Mouse (Mus musculus) embryonic facial prominence, embryonic 12.5 days (tissue): ENCODE measurements around the gene Slain2. TPM values are rescaled to one million over a fixed set of nuclear protein-coding genes. Genes with fewer than 3 reads are reported as not detected.
"Not testable (repeated sequence)": the region's sequence is repeated elsewhere in the genome, so short reads cannot be mapped to it uniquely, and the experiment has no call there.

Source experiments
- ATAC-seq: fragments of 200-750 bp; cut with Nextera tagmentation; 2 replicates; pipeline ENCODE4 v1.8.0; 2017; ENCODE audit not compliant: insufficient number of reproducible peaks, insufficient read depth, low FRiP score, low TSS enrichment
- H3K27ac ChIP-seq: fragments of 300-500 bp; sonication (generic); 2 replicates; pipeline ENCODE4 v1.5.1; 2016; ENCODE audit warnings: mild to moderate bottlenecking
- H3K27me3 ChIP-seq: fragments of 300-500 bp; sonication (generic); 2 replicates; pipeline ENCODE4 v1.6.1; 2016; ENCODE audit warnings: mild to moderate bottlenecking, moderate library complexity
- H3K36me3 ChIP-seq: fragments of 300-500 bp; sonication (generic); 2 replicates; pipeline ENCODE4 v1.6.1; 2016; ENCODE audit warnings: mild to moderate bottlenecking
- H3K4me1 ChIP-seq: fragments of 300-500 bp; sonication (generic); 2 replicates; pipeline ENCODE4 v1.6.1; 2016
- H3K4me2 ChIP-seq: fragments of 300-500 bp; sonication (generic); replicated peaks from 2 replicates; pipeline ENCODE4 v1.6.1; 2016; ENCODE audit warnings: mild to moderate bottlenecking, moderate library complexity
- H3K4me3 ChIP-seq: fragments of 300-500 bp; sonication (generic); 2 replicates; pipeline ENCODE4 v1.5.1; 2016; ENCODE audit warnings: mild to moderate bottlenecking
- H3K9ac ChIP-seq: fragments of 300-500 bp; sonication (generic); 2 replicates; pipeline ENCODE4 v1.6.1; 2016; ENCODE audit warnings: mild to moderate bottlenecking, moderate library complexity
- H3K9me3 ChIP-seq: fragments of 300-500 bp; sonication (generic); 2 replicates; pipeline ENCODE4 v1.6.1; 2016; ENCODE audit warnings: mild to moderate bottlenecking, moderate library complexity
- WGBS: fragments of 180-500 bp; shearing (Covaris S2); methylation state at CpG from one replicate; pipeline ENCODE4 v1.1.7; 2016; 5-methylcytosine and 5-hydroxymethylcytosine counted together
- polyA plus RNA-seq: library from polyadenylated mRNA; unstranded; fragments of >200 nt; fragmentation: Nextera tagmentation; extraction: Ambion mirVana; gene quantifications from 2 replicates; pipeline ENCODE4 v1.2.1, GENCODE M21; 2016

Slain2 gene
- polyA plus RNA-seq, 1 experiment from 2014 or later, result 24.3 TPM

- Histone ChIP-seq H3K27me3 (no peaks in the 10 kb centered on the region), H3K4me3 (no peak overlapping the region), H3K36me3 (no peaks in the 10 kb centered on the region), H3K9me3 (no peaks in the 10 kb centered on the region), H3K27ac (no peak overlapping the region), H3K4me2 (no peak overlapping the region), H3K4me1 (peaks cover 15% of the 10 kb centered on the region), H3K9ac (no peak overlapping the region)
- 92% methylated on average over 8 of the region's 8 CpGs for WGBS
- ATAC-seq, result no peak
These were observed 7.1 kb downstream of the Slain2 start for GRCm38 (mm10) chr5:72921171-72921570.

DNA sequence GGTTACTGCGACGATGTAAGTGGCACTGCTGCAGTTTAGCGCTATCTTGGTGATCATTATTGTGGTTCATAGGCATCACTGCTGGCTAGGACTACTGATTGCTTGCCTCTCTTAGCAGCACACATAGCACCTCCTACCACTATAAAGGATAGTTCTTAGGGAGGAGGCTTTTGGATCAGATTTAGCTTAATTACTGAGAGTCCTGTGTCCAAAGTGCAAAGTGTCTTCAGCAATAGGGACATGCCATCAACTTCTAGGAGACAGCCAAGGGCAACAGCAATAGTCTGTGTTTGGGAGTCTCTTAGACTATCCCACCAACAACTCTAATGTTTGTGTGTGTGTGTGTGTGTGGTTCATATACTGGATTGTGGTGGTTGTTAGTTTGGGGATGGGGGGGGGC, 8.7 kb downstream of the Slain2 start:
- Histone ChIP-seq H3K4me2 (no peak overlapping the region), H3K27ac (no peak overlapping the region), H3K9ac (no peak overlapping the region), H3K4me3 (no peak overlapping the region), H3K36me3 (no peaks in the 10 kb centered on the region), H3K9me3 (no peaks in the 10 kb centered on the region), H3K27me3 (no peaks in the 10 kb centered on the region), H3K4me1 (no peaks in the 10 kb centered on the region)
- ATAC-seq, result no peak
- 91% methylated on average over 3 of the region's 3 CpGs for WGBS

DNA sequence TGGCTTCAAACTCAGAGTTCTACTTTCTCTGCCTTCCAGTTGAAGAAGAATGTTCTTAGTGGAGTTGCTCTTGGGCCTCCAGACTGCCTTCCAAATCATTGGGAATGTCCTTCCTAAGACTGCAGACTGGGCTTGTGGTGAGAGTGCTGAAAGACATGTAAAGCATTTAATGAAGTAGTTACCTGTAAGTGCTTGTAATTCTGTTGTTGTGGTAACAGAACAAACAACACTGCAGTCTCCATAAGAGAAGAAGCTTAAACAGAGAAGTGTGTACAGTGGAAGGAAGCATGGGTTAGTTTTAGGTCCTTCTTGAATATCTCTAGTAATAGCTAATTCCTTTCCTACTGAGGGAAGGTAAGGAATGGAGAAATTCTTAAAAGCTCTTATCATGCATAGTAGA, 13.0 kb downstream of the Slain2 start:
- ATAC-seq, result no peak
- no peak overlapping the region for H3K4me2 ChIP-seq
- no peaks in the 10 kb centered on the region for H3K9me3 ChIP-seq
- no peak overlapping the region for H3K27ac ChIP-seq
- no peak overlapping the region for H3K9ac ChIP-seq
- no peaks in the 10 kb centered on the region for H3K36me3 ChIP-seq
- H3K4me3 ChIP-seq, result no peak overlapping the region
- no peaks in the 10 kb centered on the region for H3K27me3 ChIP-seq
- no peaks in the 10 kb centered on the region for H3K4me1 ChIP-seq

GRCm38 (mm10) chr5:72933026-72933675, 19.0 kb downstream of the Slain2 start:
- Histone ChIP-seq H3K4me1 (no peaks in the 10 kb centered on the region), H3K9me3 (no peaks in the 10 kb centered on the region), H3K4me2 (no peak overlapping the region), H3K36me3 (peaks cover 6% of the 10 kb centered on the region), H3K27me3 (no peaks in the 10 kb centered on the region), H3K4me3 (no peak overlapping the region), H3K27ac (no peak overlapping the region), H3K9ac (no peak overlapping the region)
- ATAC-seq, result no peak
- WGBS, result 95% methylated on average over 17 of the region's 17 CpGs

DNA sequence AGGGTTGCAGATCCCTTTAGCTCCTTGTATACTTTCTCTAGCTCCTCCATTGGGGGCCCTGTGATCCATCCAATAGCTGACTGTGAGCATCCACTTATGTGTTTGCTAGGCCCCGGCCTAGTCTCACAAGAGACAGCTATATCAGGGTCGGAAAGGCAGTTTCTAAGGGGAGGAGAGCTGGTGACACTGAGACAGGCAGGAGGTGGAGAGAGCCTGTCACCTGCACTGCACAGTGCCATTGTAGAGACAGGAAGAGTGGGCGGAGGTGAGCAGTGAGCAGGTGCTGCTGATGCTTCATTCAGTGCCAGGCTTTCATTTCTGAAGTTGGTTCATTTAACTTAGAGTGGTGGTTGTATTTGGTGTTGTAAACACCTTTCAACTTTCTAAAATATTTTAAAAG, 24.3 kb downstream of the Slain2 start:
- H3K4me1 ChIP-seq, result not testable (repeated sequence)
- WGBS, result 97% methylated on average over 3 of the region's 3 CpGs

GRCm38 (mm10) chr5:72939311-72939710, 25.2 kb downstream of the Slain2 start:
- Histone ChIP-seq H3K9me3 (no peaks in the 10 kb centered on the region), H3K36me3 (peaks cover 6% of the 10 kb centered on the region; the same call in 1 of the 2 replicates), H3K4me1 (no peaks in the 10 kb centered on the region), H3K27ac (no peak overlapping the region), H3K4me2 (no peak overlapping the region), H3K9ac (no peak overlapping the region), H3K4me3 (no peak overlapping the region), H3K27me3 (no peaks in the 10 kb centered on the region)
- 93% methylated on average over 2 of the region's 2 CpGs for WGBS
- no peak for ATAC-seq

More for the DNA sequence above, 24.3 kb downstream of the Slain2 start:
- H3K36me3 ChIP-seq, result peaks cover 10% of the 10 kb centered on the region
- not testable (repeated sequence) for H3K4me3 ChIP-seq, H3K27ac ChIP-seq, H3K4me2 ChIP-seq, H3K27me3 ChIP-seq, H3K9ac ChIP-seq, H3K9me3 ChIP-seq, ATAC-seq

DNA sequence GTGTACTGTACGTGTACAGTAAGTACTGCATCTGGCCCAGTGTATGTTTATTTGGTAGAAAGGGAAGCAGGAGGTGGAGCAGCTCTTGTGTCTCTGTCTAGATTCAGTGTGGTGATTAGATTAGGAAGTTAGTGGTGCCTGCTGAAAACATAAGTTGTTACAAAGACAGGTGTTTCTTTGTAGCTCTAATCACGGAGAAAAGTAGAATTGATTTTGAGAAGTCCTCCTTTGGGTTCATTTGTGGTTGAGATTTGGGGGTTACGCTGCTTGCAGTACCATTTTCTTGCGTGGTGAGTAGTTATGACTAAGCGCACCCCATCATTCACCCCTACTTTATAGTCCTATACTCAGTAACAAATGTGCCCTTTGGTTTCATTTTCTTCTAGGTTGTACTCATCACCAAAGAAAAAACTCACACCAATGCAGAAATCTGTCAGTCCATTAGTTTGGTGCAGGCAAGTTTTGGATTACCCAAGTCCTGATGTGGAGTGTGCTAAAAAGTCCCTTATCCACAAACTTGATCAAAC, 26.9 kb downstream of the Slain2 start:
- no peaks in the 10 kb centered on the region for H3K27me3 ChIP-seq
- no peak overlapping the region for H3K4me2 ChIP-seq
- no peaks in the 10 kb centered on the region for H3K4me1 ChIP-seq
- 90% methylated on average over 5 of the region's 5 CpGs for WGBS
- no peak overlapping the region for H3K9ac ChIP-seq
- no peak overlapping the region for H3K4me3 ChIP-seq
- no peak overlapping the region for H3K27ac ChIP-seq
- no peak for ATAC-seq
- H3K36me3 ChIP-seq, result peaks cover 6% of the 10 kb centered on the region; the same call in 1 of the 2 replicates
- no peaks in the 10 kb centered on the region for H3K9me3 ChIP-seq

DNA sequence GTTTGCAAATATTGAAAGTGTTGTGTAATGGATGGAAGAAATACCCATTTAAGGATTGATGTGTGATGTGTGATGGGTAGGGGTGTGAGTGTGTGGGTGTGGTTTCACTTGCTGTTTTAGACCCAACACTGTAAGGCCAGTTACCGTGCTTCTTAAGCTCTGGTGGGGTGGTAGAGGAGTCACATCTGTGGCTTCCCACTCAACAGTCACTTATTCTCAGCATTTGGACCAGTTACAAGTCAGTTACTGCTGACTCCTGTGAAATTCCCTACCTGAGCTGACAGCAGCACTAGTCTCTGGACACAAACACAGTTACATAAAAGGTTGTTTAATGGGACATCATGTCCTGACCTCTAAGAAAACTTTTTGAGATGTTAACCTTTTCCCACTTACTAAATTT, 34.0 kb downstream of the Slain2 start:
- no peak overlapping the region for H3K27ac ChIP-seq
- H3K4me1 ChIP-seq, result no peaks in the 10 kb centered on the region
- 79% methylated on average over 1 of the region's 1 CpGs for WGBS
- no peak overlapping the region for H3K4me2 ChIP-seq
- H3K9me3 ChIP-seq, result no peaks in the 10 kb centered on the region
- no peak overlapping the region for H3K9ac ChIP-seq
- H3K27me3 ChIP-seq, result no peaks in the 10 kb centered on the region
- H3K4me3 ChIP-seq, result no peak overlapping the region
- peaks cover 18% of the 10 kb centered on the region for H3K36me3 ChIP-seq
- no peak for ATAC-seq

DNA sequence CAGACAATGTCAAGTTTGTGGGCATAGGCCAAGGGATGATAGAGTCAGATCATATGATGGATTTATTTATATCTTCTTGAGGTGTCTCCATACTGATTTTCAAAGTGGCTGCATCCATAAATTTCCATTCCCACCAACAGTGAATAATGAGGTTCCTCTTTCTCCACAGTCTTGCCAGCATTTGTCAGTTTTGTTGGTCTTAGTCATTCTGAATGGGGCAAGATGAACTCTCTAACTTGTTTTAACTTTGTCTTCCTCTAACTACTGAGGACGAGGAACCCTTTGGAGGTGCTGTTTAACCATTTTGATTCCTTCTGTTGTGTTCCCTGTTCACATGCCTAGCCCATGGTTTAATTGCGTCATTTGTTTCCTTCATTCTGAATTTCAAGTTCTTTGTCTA, 36.1 kb downstream of the Slain2 start:
- Histone ChIP-seq H3K36me3 (peaks cover 18% of the 10 kb centered on the region), H3K27me3 (no peaks in the 10 kb centered on the region)
- 92% methylated on average over 2 of the region's 2 CpGs for WGBS

GRCm38 (mm10) chr5:72953996-72954604, 40.0 kb downstream of the Slain2 start:
- Histone ChIP-seq H3K4me3 (no peak overlapping the region), H3K27ac (no peak overlapping the region), H3K36me3 (peaks cover 11% of the 10 kb centered on the region), H3K27me3 (no peaks in the 10 kb centered on the region), H3K9me3 (no peaks in the 10 kb centered on the region), H3K9ac (no peak overlapping the region), H3K4me2 (no peak overlapping the region), H3K4me1 (0 out of 2 replicates have a peak, but pooled peaks cover 2% of the 10 kb centered on the region)
- 75% methylated on average over 3 of the region's 3 CpGs for WGBS
- no peak for ATAC-seq

More for the DNA sequence above, 36.1 kb downstream of the Slain2 start:
- Histone ChIP-seq H3K4me3 (no peak overlapping the region), H3K4me1 (0 out of 2 replicates have a peak, but pooled peaks cover 2% of the 10 kb centered on the region), H3K4me2 (no peak overlapping the region), H3K9ac (no peak overlapping the region), H3K9me3 (no peaks in the 10 kb centered on the region), H3K27ac (no peak overlapping the region)
- no peak for ATAC-seq

DNA sequence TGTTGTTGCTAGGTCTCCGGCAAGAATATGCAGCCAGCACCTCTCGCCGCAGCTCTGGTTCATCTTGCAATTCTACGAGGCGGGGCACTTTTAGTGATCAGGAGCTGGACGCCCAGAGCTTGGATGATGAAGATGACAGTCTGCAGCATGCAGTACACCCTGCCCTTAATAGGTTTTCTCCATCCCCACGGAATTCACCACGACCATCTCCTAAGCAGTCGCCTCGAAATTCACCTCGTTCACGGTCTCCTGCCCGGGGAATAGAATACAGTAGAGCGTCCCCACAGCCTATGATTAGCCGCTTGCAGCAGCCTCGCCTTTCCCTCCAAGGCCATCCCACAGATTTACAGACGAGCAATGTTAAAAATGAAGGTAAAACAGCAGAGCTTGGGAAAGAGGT, 43.2 kb downstream of the Slain2 start:
- 90% methylated on average over 17 of the region's 17 CpGs for WGBS
- ATAC-seq, result no peak
- no peak overlapping the region for H3K9ac ChIP-seq
- 0 out of 2 replicates have a peak, but pooled peaks cover 2% of the 10 kb centered on the region for H3K4me1 ChIP-seq
- H3K4me3 ChIP-seq, result no peak overlapping the region
- no peak overlapping the region for H3K4me2 ChIP-seq
- H3K27me3 ChIP-seq, result no peaks in the 10 kb centered on the region
- no peaks in the 10 kb centered on the region for H3K9me3 ChIP-seq
- H3K27ac ChIP-seq, result no peak overlapping the region
- peaks cover 7% of the 10 kb centered on the region; the same call in 1 of the 2 replicates for H3K36me3 ChIP-seq

GRCm38 (mm10) chr5:72960096-72960495, 46.0 kb downstream of the Slain2 start:
- no peak overlapping the region for H3K4me3 ChIP-seq
- no peaks in the 10 kb centered on the region for H3K9me3 ChIP-seq
- no peak for ATAC-seq
- no peak overlapping the region for H3K27ac ChIP-seq
- 76% methylated on average over 6 of the region's 6 CpGs for WGBS
- H3K4me2 ChIP-seq, result no peak overlapping the region
- H3K27me3 ChIP-seq, result no peaks in the 10 kb centered on the region
- peaks cover 10% of the 10 kb centered on the region; the same call in 1 of the 2 replicates for H3K36me3 ChIP-seq
- no peaks in the 10 kb centered on the region for H3K4me1 ChIP-seq
- H3K9ac ChIP-seq, result no peak overlapping the region
